Mouse (Mus musculus): ENCODE measurements around the gene Fam208b. TPM values are rescaled to one million over a fixed set of nuclear protein-coding genes. Genes with fewer than 3 reads are reported as not detected.

Gene Fam208b
- polyA plus RNA-seq, 1 experiment from 2014 or later = 30.4 TPM

- H3K27me3 ChIP-seq (ENCODE audit: control insufficient read depth, insufficient read depth, low read length) = no peaks in the 10 kb centered on the region
- H3K9me3 ChIP-seq (replicated peaks; ENCODE audit: control insufficient read depth, low read length) = no peaks in the 10 kb centered on the region
- DNase-seq (ENCODE audit: low spot score) = peak; percentile 42
- 69% methylated on average over 9 of the region's 9 CpGs for WGBS
- no peak overlapping the region for H3K9ac ChIP-seq (replicated peaks; ENCODE audit: low read length)
- peak; percentile 68 for ATAC-seq (replicated peaks; ENCODE audit: insufficient number of reproducible peaks, low FRiP score, low TSS enrichment, low read depth)
- no peak overlapping the region for H3K4me2 ChIP-seq (ENCODE audit: low read depth, low read length)
- no peak overlapping the region for H3K4me3 ChIP-seq (ENCODE audit: low read depth, low read length)
- H3K27ac ChIP-seq (replicated peaks; ENCODE audit: low read depth, low read length) = no peak overlapping the region
- no peaks in the 10 kb centered on the region for H3K4me1 ChIP-seq (ENCODE audit: control insufficient read depth, insufficient read depth, low read length)
- H3K36me3 ChIP-seq (replicated peaks; ENCODE audit: control insufficient read depth, insufficient read depth, low read depth, low read length) = no peaks in the 10 kb centered on the region
Measured at GRCm38 (mm10) chr13:3642049-3642448, 31.1 kb upstream of the Fam208b start.

- no peak overlapping the region for H3K4me2 ChIP-seq (ENCODE audit: low read depth, low read length)
- H3K9me3 ChIP-seq (replicated peaks; ENCODE audit: control insufficient read depth, low read length) = no peaks in the 10 kb centered on the region
- DNase-seq (ENCODE audit: low spot score) (no peak), ATAC-seq (replicated peaks; ENCODE audit: insufficient number of reproducible peaks, low FRiP score, low TSS enrichment, low read depth) (no peak)
- 70% methylated on average over 11 of the region's 11 CpGs for WGBS
- no peaks in the 10 kb centered on the region for H3K4me1 ChIP-seq (ENCODE audit: control insufficient read depth, insufficient read depth, low read length)
- no peak overlapping the region for H3K9ac ChIP-seq (replicated peaks; ENCODE audit: low read length)
- H3K27ac ChIP-seq (replicated peaks; ENCODE audit: low read depth, low read length) = no peak overlapping the region
- H3K4me3 ChIP-seq (ENCODE audit: low read depth, low read length) = no peak overlapping the region
- no peaks in the 10 kb centered on the region for H3K36me3 ChIP-seq (replicated peaks; ENCODE audit: control insufficient read depth, insufficient read depth, low read depth, low read length)
- no peaks in the 10 kb centered on the region for H3K27me3 ChIP-seq (ENCODE audit: control insufficient read depth, insufficient read depth, low read length)
Measured at GRCm38 (mm10) chr13:3636797-3637196, 25.9 kb upstream of the Fam208b start.

- Histone ChIP-seq H3K36me3 (replicated peaks; ENCODE audit: control insufficient read depth, insufficient read depth, low read depth, low read length) (no peaks in the 10 kb centered on the region), H3K9me3 (replicated peaks; ENCODE audit: control insufficient read depth, low read length) (no peaks in the 10 kb centered on the region), H3K27ac (replicated peaks; ENCODE audit: low read depth, low read length) (no peak overlapping the region), H3K9ac (replicated peaks; ENCODE audit: low read length) (no peak overlapping the region), H3K4me3 (ENCODE audit: low read depth, low read length) (no peak overlapping the region), H3K4me1 (ENCODE audit: control insufficient read depth, insufficient read depth, low read length) (no peaks in the 10 kb centered on the region), H3K4me2 (ENCODE audit: low read depth, low read length) (no peak overlapping the region), H3K27me3 (ENCODE audit: control insufficient read depth, insufficient read depth, low read length) (no peaks in the 10 kb centered on the region)
- no peak for ATAC-seq (replicated peaks; ENCODE audit: insufficient number of reproducible peaks, low FRiP score, low TSS enrichment, low read depth)
- no peak for DNase-seq (ENCODE audit: low spot score)
- WGBS = 96% methylated on average over 3 of the region's 3 CpGs
Measured at GRCm38 (mm10) chr13:3635076-3635475, 24.2 kb upstream of the Fam208b start.

GRCm38 (mm10) chr13:3633895-3634811 is 23.2 kb upstream of the Fam208b start, which contains the start of gene Asb13:
Gene Asb13 (plus strand): TSS chr13:3634032.
- under 1% methylated on average over 47 of the region's 47 CpGs for WGBS
- peak; percentile 91 for ATAC-seq (replicated peaks; ENCODE audit: insufficient number of reproducible peaks, low FRiP score, low TSS enrichment, low read depth)
- no peak within 1 kb of the TSS for H3K27ac ChIP-seq (replicated peaks; ENCODE audit: low read depth, low read length)

GRCm38 (mm10) chr13:3633131-3633530 is 22.2 kb upstream of the Fam208b start:
- WGBS = 40% methylated on average over 6 of the region's 6 CpGs
- no peak overlapping the region for H3K27ac ChIP-seq (replicated peaks; ENCODE audit: low read depth, low read length)
- DNase-seq (ENCODE audit: low spot score) = no peak
- H3K27me3 ChIP-seq (ENCODE audit: control insufficient read depth, insufficient read depth, low read length) = no peaks in the 10 kb centered on the region
- ATAC-seq (replicated peaks; ENCODE audit: insufficient number of reproducible peaks, low FRiP score, low TSS enrichment, low read depth) = no peak
- no peak overlapping the region for H3K4me3 ChIP-seq (ENCODE audit: low read depth, low read length)
- H3K4me1 ChIP-seq (ENCODE audit: control insufficient read depth, insufficient read depth, low read length) = no peaks in the 10 kb centered on the region
- H3K9me3 ChIP-seq (replicated peaks; ENCODE audit: control insufficient read depth, low read length) = no peaks in the 10 kb centered on the region
- H3K36me3 ChIP-seq (replicated peaks; ENCODE audit: control insufficient read depth, insufficient read depth, low read depth, low read length) = no peaks in the 10 kb centered on the region
- no peak overlapping the region for H3K9ac ChIP-seq (replicated peaks; ENCODE audit: low read length)
- H3K4me2 ChIP-seq (ENCODE audit: low read depth, low read length) = no peak overlapping the region

More at GRCm38 (mm10) chr13:3633895-3634811, 23.2 kb upstream of the Fam208b start, which contains the start of gene Asb13:
- Histone ChIP-seq H3K27me3 (ENCODE audit: control insufficient read depth, insufficient read depth, low read length) (no peaks in the 10 kb centered on the region), H3K9ac (replicated peaks; ENCODE audit: low read length) (peak within 1 kb of the TSS; percentile 84), H3K9me3 (replicated peaks; ENCODE audit: control insufficient read depth, low read length) (no peaks in the 10 kb centered on the region), H3K4me3 (ENCODE audit: low read depth, low read length) (peak within 1 kb of the TSS; percentile 71), H3K4me1 (ENCODE audit: control insufficient read depth, insufficient read depth, low read length) (no peaks in the 10 kb centered on the region), H3K36me3 (replicated peaks; ENCODE audit: control insufficient read depth, insufficient read depth, low read depth, low read length) (no peaks in the 10 kb centered on the region), H3K4me2 (ENCODE audit: low read depth, low read length) (peak within 1 kb of the TSS; percentile 80)
- DNase-seq (ENCODE audit: low spot score) = peak; percentile 85

GRCm38 (mm10) chr13:3632551-3632950 is 21.6 kb upstream of the Fam208b start:
- Histone ChIP-seq H3K4me2 (ENCODE audit: low read depth, low read length) (no peak overlapping the region), H3K36me3 (replicated peaks; ENCODE audit: control insufficient read depth, insufficient read depth, low read depth, low read length) (no peaks in the 10 kb centered on the region), H3K9ac (replicated peaks; ENCODE audit: low read length) (no peak overlapping the region), H3K4me1 (ENCODE audit: control insufficient read depth, insufficient read depth, low read length) (no peaks in the 10 kb centered on the region), H3K27me3 (ENCODE audit: control insufficient read depth, insufficient read depth, low read length) (no peaks in the 10 kb centered on the region), H3K9me3 (replicated peaks; ENCODE audit: control insufficient read depth, low read length) (no peaks in the 10 kb centered on the region), H3K27ac (replicated peaks; ENCODE audit: low read depth, low read length) (no peak overlapping the region), H3K4me3 (ENCODE audit: low read depth, low read length) (no peak overlapping the region)
- DNase-seq (ENCODE audit: low spot score) = no peak
- 88% methylated on average over 9 of the region's 9 CpGs for WGBS
- no peak for ATAC-seq (replicated peaks; ENCODE audit: insufficient number of reproducible peaks, low FRiP score, low TSS enrichment, low read depth)

GRCm38 (mm10) chr13:3628102-3628501 is 17.2 kb upstream of the Fam208b start:
- no peaks in the 10 kb centered on the region for H3K9me3 ChIP-seq (replicated peaks; ENCODE audit: control insufficient read depth, low read length)
- no peaks in the 10 kb centered on the region for H3K36me3 ChIP-seq (replicated peaks; ENCODE audit: control insufficient read depth, insufficient read depth, low read depth, low read length)
- no peak overlapping the region for H3K4me2 ChIP-seq (ENCODE audit: low read depth, low read length)
- no peaks in the 10 kb centered on the region for H3K4me1 ChIP-seq (ENCODE audit: control insufficient read depth, insufficient read depth, low read length)
- no peak for DNase-seq (ENCODE audit: low spot score)
- H3K4me3 ChIP-seq (ENCODE audit: low read depth, low read length) = no peak overlapping the region
- no peak overlapping the region for H3K9ac ChIP-seq (replicated peaks; ENCODE audit: low read length)
- H3K27ac ChIP-seq (replicated peaks; ENCODE audit: low read depth, low read length) = no peak overlapping the region
- no peak for ATAC-seq (replicated peaks; ENCODE audit: insufficient number of reproducible peaks, low FRiP score, low TSS enrichment, low read depth)
- no peaks in the 10 kb centered on the region for H3K27me3 ChIP-seq (ENCODE audit: control insufficient read depth, insufficient read depth, low read length)
- 22% methylated on average over 3 of the region's 3 CpGs for WGBS

GRCm38 (mm10) chr13:3627139-3627538 is 16.2 kb upstream of the Fam208b start:
- H3K4me3 ChIP-seq (ENCODE audit: low read depth, low read length) = no peak overlapping the region
- no peaks in the 10 kb centered on the region for H3K4me1 ChIP-seq (ENCODE audit: control insufficient read depth, insufficient read depth, low read length)
- H3K9me3 ChIP-seq (replicated peaks; ENCODE audit: control insufficient read depth, low read length) = no peaks in the 10 kb centered on the region
- H3K27ac ChIP-seq (replicated peaks; ENCODE audit: low read depth, low read length) = no peak overlapping the region
- H3K27me3 ChIP-seq (ENCODE audit: control insufficient read depth, insufficient read depth, low read length) = no peaks in the 10 kb centered on the region
- no peaks in the 10 kb centered on the region for H3K36me3 ChIP-seq (replicated peaks; ENCODE audit: control insufficient read depth, insufficient read depth, low read depth, low read length)
- ATAC-seq (replicated peaks; ENCODE audit: insufficient number of reproducible peaks, low FRiP score, low TSS enrichment, low read depth) (0 out of 2 replicates have a peak, but pooled peaks have one; percentile 48), DNase-seq (ENCODE audit: low spot score) (no peak)
- H3K4me2 ChIP-seq (ENCODE audit: low read depth, low read length) = no peak overlapping the region
- WGBS = 50% methylated on average over 3 of the region's 3 CpGs
- no peak overlapping the region for H3K9ac ChIP-seq (replicated peaks; ENCODE audit: low read length)
